Mouse (Mus musculus) MEL (cell line): ENCODE measurements around the gene Cds2. TPM values are rescaled to one million over a fixed set of nuclear protein-coding genes. Genes with fewer than 3 reads are reported as not detected.
A peak's percentile ranks its signal among the peaks of the same experiment; 100 is the strongest.

Source experiments
- DNase-seq: peaks from one replicate; pipeline ENCODE4 v3.0.0; 2011; ENCODE audit warnings: low read depth, low spot score
- H3K27ac ChIP-seq: 2 replicates; pipeline ENCODE4 v1.5.1; 2012; ENCODE audit warnings: low read depth, mild to moderate bottlenecking, control low read depth, low read length, moderate library complexity; ENCODE audit not compliant: control insufficient read depth
- H3K27me3 ChIP-seq, 2 experiments: fragments of 150-350 bp in 1 of 2; sonication (generic) in 1 of 2; 2 replicates each; pipeline ENCODE4 v1.6.1; 2012; ENCODE audit warnings: low read length in 2 of 2, mild to moderate bottlenecking in 2 of 2, improper control_type of control experiment in 1 of 2, moderate library complexity in 1 of 2; ENCODE audit not compliant: insufficient read depth in 2 of 2, control insufficient read depth in 1 of 2
- H3K36me3 ChIP-seq, 2 experiments: 2 replicates each; pipeline ENCODE4 v1.6.1; 2012 to 2014; ENCODE audit warnings: low read length in 2 of 2, improper control_type of control experiment in 1 of 2, inconsistent platforms in 1 of 2, mild to moderate bottlenecking in 1 of 2; ENCODE audit not compliant: insufficient read depth in 2 of 2, control insufficient read depth in 1 of 2
- H3K4me1 ChIP-seq, 2 experiments: fragments of 150-350 bp in 1 of 2; sonication (generic) in 1 of 2; 2 replicates each; pipeline ENCODE4 v1.6.1; 2012; ENCODE audit warnings: low read length in 2 of 2, improper control_type of control experiment in 1 of 2, mild to moderate bottlenecking in 1 of 2; ENCODE audit not compliant: insufficient read depth in 2 of 2, control insufficient read depth in 1 of 2
- H3K4me3 ChIP-seq, 2 experiments: fragments of 150-350 bp in 1 of 2; sonication (generic) in 1 of 2; 2 replicates each; pipeline ENCODE4 v1.5.1; 2012; ENCODE audit warnings: low read depth in 2 of 2, low read length in 2 of 2, mild to moderate bottlenecking in 2 of 2, moderate library complexity in 2 of 2, control low read depth in 1 of 2, improper control_type of control experiment in 1 of 2; ENCODE audit not compliant: control insufficient read depth in 1 of 2, insufficient read depth in 1 of 2
- H3K79me2 ChIP-seq: 2 replicates; pipeline ENCODE4 v1.6.1; 2012; ENCODE audit warnings: mild to moderate bottlenecking, low read length, moderate library complexity; ENCODE audit not compliant: control insufficient read depth, poor library complexity, insufficient read depth
- H3K9ac ChIP-seq: 2 replicates; pipeline ENCODE4 v1.6.1; 2012; ENCODE audit warnings: low read depth, mild to moderate bottlenecking, control low read depth, low read length, moderate library complexity; ENCODE audit not compliant: control insufficient read depth, poor library complexity, severe bottlenecking
- H3K9me3 ChIP-seq: fragments of 150-350 bp; sonication (generic); replicated peaks from 2 replicates; pipeline ENCODE4 v1.6.1; 2012; ENCODE audit warnings: mild to moderate bottlenecking, low read length, improper control_type of control experiment, moderate library complexity; ENCODE audit not compliant: insufficient read depth
- BHLHE40 ChIP-seq: IDR thresholded peaks from 2 replicates; pipeline ENCODE4 v1.6.1; 2012; ENCODE audit warnings: low read depth, mild to moderate bottlenecking, inconsistent platforms, low read length, improper control_type of control experiment, borderline replicate concordance
- CHD2 ChIP-seq: IDR thresholded peaks from 2 replicates; pipeline ENCODE4 v1.6.1; 2011; ENCODE audit warnings: low read length, improper control_type of control experiment
- CTCF ChIP-seq, 3 experiments: IDR thresholded peaks in 2 of 3; conservative IDR thresholded peaks in 1 of 3; 2 replicates each; pipeline ENCODE4 v1.5.1; 2011 to 2012; ENCODE audit warnings: low read length in 3 of 3, low read depth in 2 of 3, mild to moderate bottlenecking in 2 of 3, improper control_type of control experiment in 1 of 3, inconsistent platforms in 1 of 3, mixed read lengths in 1 of 3, moderate library complexity in 1 of 3; ENCODE audit not compliant: control insufficient read depth in 1 of 3, insufficient read depth in 1 of 3, poor library complexity in 1 of 3, severe bottlenecking in 1 of 3
- E2F4 ChIP-seq: IDR thresholded peaks from 2 replicates; pipeline ENCODE4 v1.6.1; 2011; ENCODE audit warnings: low read depth, low read length, improper control_type of control experiment, borderline replicate concordance
- ELF1 ChIP-seq: IDR thresholded peaks from 2 replicates; pipeline ENCODE4 v1.6.1; 2014; ENCODE audit warnings: low read depth, mild to moderate bottlenecking, inconsistent platforms, low read length, improper control_type of control experiment, moderate library complexity
- EP300 ChIP-seq, 2 experiments: IDR thresholded peaks; 2 replicates each; pipeline ENCODE4 v1.6.1; 2011; ENCODE audit warnings: improper control_type of control experiment in 2 of 2, low read length in 2 of 2, low read depth in 1 of 2, mild to moderate bottlenecking in 1 of 2
- ETS1 ChIP-seq: IDR thresholded peaks from 2 replicates; pipeline ENCODE4 v1.6.1; 2012; ENCODE audit warnings: low read depth, mild to moderate bottlenecking, inconsistent platforms, low read length, improper control_type of control experiment, moderate library complexity
- GATA1 ChIP-seq: IDR thresholded peaks from 2 replicates; pipeline ENCODE4 v1.6.1; 2011; ENCODE audit warnings: low read depth, low read length, improper control_type of control experiment
- HCFC1 ChIP-seq: IDR thresholded peaks from 2 replicates; pipeline ENCODE4 v1.6.1; 2012; ENCODE audit warnings: low read depth, mild to moderate bottlenecking, inconsistent platforms, low read length, improper control_type of control experiment, moderate library complexity
- KAT2A ChIP-seq: conservative IDR thresholded peaks from 2 replicates; pipeline ENCODE4 v1.6.1; 2012; ENCODE audit warnings: low read depth, low read length, improper control_type of control experiment, inconsistent platforms
- MAFK ChIP-seq: IDR thresholded peaks from 2 replicates; pipeline ENCODE4 v1.6.1; 2011; ENCODE audit warnings: low read depth, mild to moderate bottlenecking, low read length, improper control_type of control experiment, borderline replicate concordance
- MAZ ChIP-seq: IDR thresholded peaks from 2 replicates; pipeline ENCODE4 v1.6.1; 2012; ENCODE audit warnings: low read depth, mild to moderate bottlenecking, inconsistent platforms, low read length, improper control_type of control experiment
- MXI1 ChIP-seq: IDR thresholded peaks from 2 replicates; pipeline ENCODE4 v1.6.1; 2011; ENCODE audit warnings: mild to moderate bottlenecking, low read depth, low read length, improper control_type of control experiment
- MYB ChIP-seq: IDR thresholded peaks from 2 replicates; pipeline ENCODE4 v1.6.1; 2011; ENCODE audit warnings: mild to moderate bottlenecking, low read depth, low read length, improper control_type of control experiment
- NELFE ChIP-seq: IDR thresholded peaks from 2 replicates; pipeline ENCODE4 v1.6.1; 2011; ENCODE audit warnings: low read depth, low read length, improper control_type of control experiment
- NRF1 ChIP-seq: IDR thresholded peaks from 2 replicates; pipeline ENCODE4 v1.6.1; 2014; ENCODE audit warnings: low read depth, mild to moderate bottlenecking, inconsistent platforms, low read length, improper control_type of control experiment, moderate library complexity; ENCODE audit not compliant: poor library complexity, insufficient read depth, severe bottlenecking
- POLR2A ChIP-seq, 2 experiments: IDR thresholded peaks; 2 replicates each; pipeline ENCODE4 v1.6.1; 2011 to 2012; ENCODE audit warnings: low read length in 2 of 2, mild to moderate bottlenecking in 2 of 2, control low read depth in 1 of 2, improper control_type of control experiment in 1 of 2, low read depth in 1 of 2, moderate library complexity in 1 of 2; ENCODE audit not compliant: control insufficient read depth in 1 of 2, insufficient read depth in 1 of 2, poor library complexity in 1 of 2
- RAD21 ChIP-seq: IDR thresholded peaks from 2 replicates; pipeline ENCODE4 v1.6.1; 2011; ENCODE audit warnings: mild to moderate bottlenecking, low read depth, low read length, improper control_type of control experiment
- SIN3A ChIP-seq: IDR thresholded peaks from 2 replicates; pipeline ENCODE4 v1.6.1; 2012; ENCODE audit warnings: low read length, improper control_type of control experiment, inconsistent platforms
- SMC3 ChIP-seq: IDR thresholded peaks from 2 replicates; pipeline ENCODE4 v1.6.1; 2011; ENCODE audit warnings: low read depth, low read length, improper control_type of control experiment
- TCF12 ChIP-seq: IDR thresholded peaks from 2 replicates; pipeline ENCODE4 v1.6.1; 2014; ENCODE audit warnings: low read depth, mild to moderate bottlenecking, inconsistent platforms, low read length, improper control_type of control experiment, moderate library complexity
- ZC3H11A ChIP-seq: IDR thresholded peaks from 2 replicates; pipeline ENCODE4 v1.6.1; 2012; ENCODE audit warnings: low read depth, mild to moderate bottlenecking, inconsistent platforms, low read length, improper control_type of control experiment
- ZKSCAN1 ChIP-seq: IDR thresholded peaks from 2 replicates; pipeline ENCODE4 v1.6.1; 2012; ENCODE audit warnings: low read depth, mild to moderate bottlenecking, inconsistent platforms, low read length, improper control_type of control experiment, moderate library complexity
- ZNF384 ChIP-seq: IDR thresholded peaks from 2 replicates; pipeline ENCODE4 v1.6.1; 2012; ENCODE audit warnings: low read depth, mild to moderate bottlenecking, inconsistent platforms, low read length, improper control_type of control experiment
- polyA plus RNA-seq, 2 experiments: library from polyadenylated mRNA; stranded (reverse) in 1 of 2; unstranded in 1 of 2; fragments of >175 nt in 1 of 2; fragments of >200 nt in 1 of 2; gene quantifications; 2 replicates each; pipeline versions ENCODE4 v1.2.1 to v1.2.4; 2012; ENCODE audit warnings: low replicate concordance in 2 of 2, low read depth in 1 of 2; ENCODE audit not compliant: insufficient read length in 2 of 2, insufficient read depth in 1 of 2, missing spikeins in 1 of 2
- total RNA-seq: library from RNA; depleted of rRNA; stranded (reverse); fragments of 300-350 nt; gene quantifications from 2 replicates; pipeline ENCODE4 v1.2.3, GENCODE M21; 2012

The Cds2 gene
- total and polyA plus RNA-seq, 3 experiments = 8.8 to 28.5 TPM; not detected in 1

DNA sequence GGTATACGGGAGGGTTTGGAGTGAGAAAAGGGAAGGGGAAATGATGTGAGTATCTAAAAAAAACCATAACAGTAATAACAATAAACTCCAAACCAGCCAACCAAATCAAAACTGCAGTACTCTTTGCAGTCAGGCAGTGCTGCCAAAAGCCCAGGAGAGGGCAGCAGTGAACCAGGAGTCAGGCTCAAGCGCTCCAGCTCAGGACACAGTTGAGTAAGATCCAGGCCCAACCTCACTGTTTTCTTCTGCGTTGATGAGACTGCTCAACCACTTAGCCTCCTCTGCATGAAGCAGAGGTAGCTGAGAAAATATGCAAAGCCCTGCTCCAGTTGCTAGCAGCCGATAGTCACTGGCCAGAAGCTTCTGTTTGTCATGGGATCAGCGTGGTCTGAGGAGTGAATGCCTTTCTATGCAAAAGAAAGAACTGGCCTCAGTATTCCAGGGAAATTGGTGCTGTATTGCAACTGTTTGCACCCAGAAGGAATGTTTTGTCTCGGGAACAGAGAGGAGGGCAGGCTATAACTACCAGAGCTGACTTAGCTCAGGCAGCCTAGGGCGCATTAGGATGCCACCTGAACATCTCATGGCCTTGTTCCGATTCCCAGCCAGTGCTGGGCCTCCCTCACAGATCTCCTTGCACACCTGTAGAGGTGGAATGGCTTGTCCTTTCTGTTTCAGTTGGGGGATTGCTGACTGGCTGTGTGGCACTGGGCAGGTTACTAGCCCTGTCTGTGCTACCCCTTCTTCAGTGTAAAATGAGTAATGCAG, 53.3 kb downstream of the Cds2 start:
- peak; percentile 81 for DNase-seq
- Histone ChIP-seq H3K27ac (no peak overlapping the region), H3K9me3 (no peaks in the 10 kb centered on the region)

DNA sequence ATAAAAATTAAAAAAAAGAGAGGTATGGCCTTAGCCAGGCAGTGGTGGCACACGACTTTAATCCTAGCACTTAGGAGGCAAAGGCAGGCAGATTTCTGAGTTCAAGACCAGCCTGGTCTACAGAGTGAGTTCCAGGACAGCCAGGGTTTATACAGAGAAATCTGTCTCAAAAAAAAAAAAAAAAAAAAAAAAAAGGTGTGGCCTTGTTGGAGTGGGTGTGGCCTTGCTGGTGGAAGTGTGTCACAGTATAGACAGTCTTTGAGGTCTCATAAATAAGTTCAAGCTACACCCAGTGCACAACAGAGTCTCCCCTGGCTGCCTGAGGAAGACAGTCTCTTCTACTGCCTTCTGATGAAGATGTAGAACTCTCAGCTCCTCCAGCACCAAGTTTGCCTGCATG, 54.2 kb downstream of the Cds2 start:
- no peaks in the 10 kb centered on the region for H3K36me3 ChIP-seq
- H3K4me1 ChIP-seq = no peaks in the 10 kb centered on the region
- no peaks in the 10 kb centered on the region for H3K9me3 ChIP-seq
- H3K27ac ChIP-seq = no peak overlapping the region
- no peak overlapping the region for H3K4me3 ChIP-seq
- no peak overlapping the region for H3K9ac ChIP-seq
- TF ChIP-seq NRF1 (no peak), SMC3 (no peak), SIN3A (no peak), MAFK (no peak), ZNF384 (peak; percentile 50; the same call in 1 of the 2 replicates)
- no peaks in the 10 kb centered on the region for H3K79me2 ChIP-seq
- H3K27me3 ChIP-seq = no peaks in the 10 kb centered on the region; a peak in 1 of 4 replicates
- no peak for DNase-seq

More for the DNA sequence above, 53.3 kb downstream of the Cds2 start:
- Histone ChIP-seq H3K4me1 (no peaks in the 10 kb centered on the region), H3K79me2 (no peaks in the 10 kb centered on the region), H3K27me3 (no peaks in the 10 kb centered on the region; a peak in 1 of 4 replicates), H3K9ac (no peak overlapping the region), H3K36me3 (no peaks in the 10 kb centered on the region), H3K4me3 (no peak overlapping the region)
- no peak for TF ChIP-seq MAZ
- no peak for TF ChIP-seq MXI1
- no peak for TF ChIP-seq CHD2
- no peak for TF ChIP-seq E2F4
- TF ChIP-seq SMC3 = peak; percentile 92
- no peak for TF ChIP-seq MYB
- TF ChIP-seq RAD21 = peak; percentile 96
- TF ChIP-seq ZC3H11A = peak; percentile 89
- TF ChIP-seq CTCF (IDR thresholded peaks at IDR 0.05 in 2 of 3, conservative IDR thresholded peaks at IDR 0.05 in 1 of 3; ENCODE audit: control insufficient read depth in 1 of 3, insufficient read depth in 1 of 3, low read depth in 2 of 3, low read length in 3 of 3, poor library complexity in 1 of 3, severe bottlenecking in 1 of 3) = peak; percentile 91 to 94 (median 94)

DNA sequence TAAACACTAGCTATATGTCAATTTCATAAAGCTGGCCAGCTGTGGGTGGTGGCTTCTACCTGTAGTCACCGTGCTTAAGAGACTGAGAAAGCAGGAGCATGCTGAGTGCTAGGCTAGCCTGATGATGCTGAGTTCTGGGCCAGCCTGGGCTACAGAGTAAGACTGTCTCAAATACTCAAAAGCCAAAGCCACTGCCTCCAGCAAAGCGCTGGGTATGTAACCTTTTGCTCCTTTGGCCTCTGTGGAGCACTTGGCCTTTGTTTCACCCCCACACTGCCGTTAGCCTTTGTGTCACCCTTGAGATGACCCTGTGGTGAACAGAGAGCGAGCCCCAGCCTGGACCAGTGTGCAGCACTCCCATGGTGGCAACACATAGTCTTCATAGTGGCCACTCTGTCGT, 57.6 kb downstream of the Cds2 start:
- no peak for TF ChIP-seq TCF12
- no peak for TF ChIP-seq E2F4
- TF ChIP-seq ZNF384 = no peak
- no peak for TF ChIP-seq MXI1
- TF ChIP-seq MAZ = no peak
- TF ChIP-seq KAT2A = no peak
- no peak for TF ChIP-seq NELFE
- TF ChIP-seq HCFC1 = no peak
- TF ChIP-seq ELF1 = no peak
- TF ChIP-seq EP300 (IDR thresholded peaks at IDR 0.05; ENCODE audit: low read depth in 1 of 2, low read length in 2 of 2) = no peak
- TF ChIP-seq BHLHE40 = no peak
- TF ChIP-seq ETS1 = no peak
- no peak for TF ChIP-seq POLR2A (IDR thresholded peaks at IDR 0.05; ENCODE audit: control insufficient read depth in 1 of 2, insufficient read depth in 1 of 2, low read depth in 1 of 2, low read length in 2 of 2, poor library complexity in 1 of 2)
- TF ChIP-seq GATA1 = no peak
- no peak for TF ChIP-seq ZKSCAN1
- Histone ChIP-seq H3K4me1 (no peaks in the 10 kb centered on the region), H3K27ac (no peak overlapping the region), H3K79me2 (no peaks in the 10 kb centered on the region), H3K4me3 (no peak overlapping the region), H3K27me3 (peaks cover under 1% of the 10 kb centered on the region in 2 experiments), H3K9me3 (no peaks in the 10 kb centered on the region), H3K9ac (no peak overlapping the region), H3K36me3 (no peaks in the 10 kb centered on the region)
- no peak for DNase-seq
